Mouse (Mus musculus) forebrain, embryonic 12.5 days (tissue): ENCODE measurements around the gene Gm2663. TPM values are rescaled to one million over a fixed set of nuclear protein-coding genes. Genes with fewer than 3 reads are reported as not detected.
"Not testable (repeated sequence)": the region's sequence is repeated elsewhere in the genome, so short reads cannot be mapped to it uniquely, and the experiment has no call there.

Experiments used
- ATAC-seq: fragments of 200-750 bp; cut with Nextera tagmentation; 2 replicates; pipeline ENCODE4 v1.8.0; 2017; ENCODE audit warnings: moderate TSS enrichment; ENCODE audit not compliant: low FRiP score
- H3K27ac ChIP-seq: fragments of 300-500 bp; sonication (generic); 2 replicates; pipeline ENCODE4 v1.5.1; 2016; ENCODE audit warnings: mild to moderate bottlenecking
- H3K27me3 ChIP-seq: fragments of 300-500 bp; sonication (generic); 2 replicates; pipeline ENCODE4 v1.6.1; 2016; ENCODE audit warnings: mild to moderate bottlenecking
- H3K36me3 ChIP-seq: fragments of 300-500 bp; sonication (generic); replicated peaks from 2 replicates; pipeline ENCODE4 v1.6.1; 2016; ENCODE audit warnings: mild to moderate bottlenecking
- H3K4me1 ChIP-seq: fragments of 300-500 bp; sonication (generic); 2 replicates; pipeline ENCODE4 v1.6.1; 2016
- H3K4me2 ChIP-seq: fragments of 300-500 bp; sonication (generic); 2 replicates; pipeline ENCODE4 v1.6.1; 2016; ENCODE audit warnings: mild to moderate bottlenecking, moderate library complexity
- H3K4me3 ChIP-seq: fragments of 300-500 bp; sonication (generic); replicated peaks from 2 replicates; pipeline ENCODE4 v1.5.1; 2016; ENCODE audit warnings: mild to moderate bottlenecking
- H3K9ac ChIP-seq: fragments of 300-500 bp; sonication (generic); 2 replicates; pipeline ENCODE4 v1.6.1; 2016; ENCODE audit warnings: mild to moderate bottlenecking
- H3K9me3 ChIP-seq: fragments of 300-500 bp; sonication (generic); 2 replicates; pipeline ENCODE4 v1.6.1; 2016
- WGBS: fragments of 180-500 bp; shearing (Covaris S2); methylation state at CpG from one replicate; pipeline ENCODE4 v1.1.7; 2016; 5-methylcytosine and 5-hydroxymethylcytosine counted together
- polyA plus RNA-seq: library from polyadenylated mRNA; unstranded; fragments of >200 nt; fragmentation: Nextera tagmentation; extraction: Ambion mirVana; gene quantifications from 2 replicates; pipeline ENCODE4 v1.2.1, GENCODE M21; 2016

Gm2663 gene
- polyA plus RNA-seq, result not detected in 2 replicates

GRCm38 (mm10) chr6:40999379-40999778, at the start of gene Gm2663:
Gm2663 (minus strand) TSS chr6:40999479.
- H3K27ac ChIP-seq, H3K36me3 ChIP-seq, H3K4me3 ChIP-seq, H3K27me3 ChIP-seq, H3K9ac ChIP-seq, H3K4me1 ChIP-seq, H3K4me2 ChIP-seq, ATAC-seq, H3K9me3 ChIP-seq: not testable (repeated sequence)

- H3K27ac ChIP-seq, result no peak overlapping the region
- no peak overlapping the region for H3K4me3 ChIP-seq
- H3K36me3 ChIP-seq, result no peaks in the 10 kb centered on the region
- ATAC-seq, result no peak
- H3K4me2 ChIP-seq, result no peak overlapping the region
- H3K4me1 ChIP-seq, result no peaks in the 10 kb centered on the region
- no peaks in the 10 kb centered on the region for H3K9me3 ChIP-seq
- H3K27me3 ChIP-seq, result no peaks in the 10 kb centered on the region
- WGBS, result 72% methylated on average over 1 of the region's 1 CpGs
- H3K9ac ChIP-seq, result no peak overlapping the region
These were observed 49.3 kb upstream of the Gm2663 start for GRCm38 (mm10) chr6:41048602-41049001.

GRCm38 (mm10) chr6:41047961-41048360, 48.7 kb upstream of the Gm2663 start:
- H3K27ac ChIP-seq, result no peak overlapping the region
- H3K4me1 ChIP-seq, result no peaks in the 10 kb centered on the region
- WGBS, result 85% methylated on average over 1 of the region's 1 CpGs
- no peaks in the 10 kb centered on the region for H3K36me3 ChIP-seq
- no peak overlapping the region for H3K9ac ChIP-seq
- no peak for ATAC-seq
- no peak overlapping the region for H3K4me2 ChIP-seq
- H3K4me3 ChIP-seq, result no peak overlapping the region
- H3K27me3 ChIP-seq, result no peaks in the 10 kb centered on the region
- no peaks in the 10 kb centered on the region for H3K9me3 ChIP-seq

- no peak overlapping the region for H3K9ac ChIP-seq
- no peaks in the 10 kb centered on the region for H3K9me3 ChIP-seq
- H3K36me3 ChIP-seq, result no peaks in the 10 kb centered on the region
- H3K4me3 ChIP-seq, result no peak overlapping the region
- WGBS, result 92% methylated on average over 1 of the region's 1 CpGs
- H3K4me1 ChIP-seq, result no peaks in the 10 kb centered on the region
- ATAC-seq, result no peak
- no peak overlapping the region for H3K27ac ChIP-seq
- no peaks in the 10 kb centered on the region for H3K27me3 ChIP-seq
- H3K4me2 ChIP-seq, result no peak overlapping the region
These were observed 47.9 kb upstream of the Gm2663 start for GRCm38 (mm10) chr6:41047202-41047601.

- no peaks in the 10 kb centered on the region for H3K36me3 ChIP-seq
- H3K9ac ChIP-seq, result no peak overlapping the region
- no peaks in the 10 kb centered on the region for H3K4me1 ChIP-seq
- ATAC-seq, result no peak
- H3K4me3 ChIP-seq, result no peak overlapping the region
- H3K27ac ChIP-seq, result no peak overlapping the region
- no peaks in the 10 kb centered on the region for H3K9me3 ChIP-seq
- H3K4me2 ChIP-seq, result no peak overlapping the region
- WGBS, result 61% methylated on average over 2 of the region's 2 CpGs
- H3K27me3 ChIP-seq, result no peaks in the 10 kb centered on the region
These were observed 47.3 kb upstream of the Gm2663 start for GRCm38 (mm10) chr6:41046553-41046952.

- Histone ChIP-seq H3K27ac (no peak overlapping the region), H3K4me1 (no peaks in the 10 kb centered on the region), H3K4me2 (no peak overlapping the region), H3K36me3 (no peaks in the 10 kb centered on the region), H3K9ac (no peak overlapping the region), H3K9me3 (no peaks in the 10 kb centered on the region), H3K4me3 (no peak overlapping the region), H3K27me3 (no peaks in the 10 kb centered on the region)
- 94% methylated on average over 1 of the region's 1 CpGs for whole genome bisulfite sequencing
- ATAC-seq, result no peak
These were observed 45.5 kb upstream of the Gm2663 start for GRCm38 (mm10) chr6:41044753-41045152.

GRCm38 (mm10) chr6:41044314-41044713, 45.0 kb upstream of the Gm2663 start:
- H3K27me3 ChIP-seq, result no peaks in the 10 kb centered on the region
- no peak overlapping the region for H3K4me3 ChIP-seq
- ATAC-seq, result no peak
- no peaks in the 10 kb centered on the region for H3K4me1 ChIP-seq
- H3K9me3 ChIP-seq, result no peaks in the 10 kb centered on the region
- H3K27ac ChIP-seq, result no peak overlapping the region
- no peak overlapping the region for H3K4me2 ChIP-seq
- H3K36me3 ChIP-seq, result no peaks in the 10 kb centered on the region
- 76% methylated on average over 1 of the region's 1 CpGs for WGBS
- no peak overlapping the region for H3K9ac ChIP-seq

- Histone ChIP-seq H3K9ac (no peak within 1 kb of the TSS), H3K4me2 (no peak within 1 kb of the TSS), H3K4me1 (no peaks in the 10 kb centered on the region), H3K27me3 (no peaks in the 10 kb centered on the region), H3K4me3 (no peak within 1 kb of the TSS), H3K27ac (no peak within 1 kb of the TSS), H3K9me3 (no peaks in the 10 kb centered on the region), H3K36me3 (no peaks in the 10 kb centered on the region)
- ATAC-seq, result no peak
These were observed 36.1 kb upstream of the Gm2663 start, which contains the start of gene 2210010C04Rik for GRCm38 (mm10) chr6:41035409-41035808. 2210010C04Rik (minus strand) TSS chr6:41035509.

GRCm38 (mm10) chr6:41032802-41033201, 33.5 kb upstream of the Gm2663 start:
- no peak overlapping the region for H3K4me2 ChIP-seq
- WGBS, result 86% methylated on average over 6 of the region's 6 CpGs
- H3K4me3 ChIP-seq, result no peak overlapping the region
- H3K9ac ChIP-seq, result no peak overlapping the region
- ATAC-seq, result no peak
- H3K4me1 ChIP-seq, result no peaks in the 10 kb centered on the region
- no peaks in the 10 kb centered on the region for H3K9me3 ChIP-seq
- H3K27me3 ChIP-seq, result no peaks in the 10 kb centered on the region
- H3K27ac ChIP-seq, result no peak overlapping the region
- no peaks in the 10 kb centered on the region for H3K36me3 ChIP-seq

GRCm38 (mm10) chr6:41032231-41032630, 33.0 kb upstream of the Gm2663 start:
- no peaks in the 10 kb centered on the region for H3K27me3 ChIP-seq
- no peaks in the 10 kb centered on the region for H3K4me1 ChIP-seq
- WGBS, result 81% methylated on average over 3 of the region's 3 CpGs
- no peak overlapping the region for H3K4me2 ChIP-seq
- no peak overlapping the region for H3K9ac ChIP-seq
- no peak overlapping the region for H3K27ac ChIP-seq
- no peak overlapping the region for H3K4me3 ChIP-seq
- H3K9me3 ChIP-seq, result no peaks in the 10 kb centered on the region
- H3K36me3 ChIP-seq, result no peaks in the 10 kb centered on the region
- no peak for ATAC-seq

GRCm38 (mm10) chr6:41030821-41031220, 31.5 kb upstream of the Gm2663 start:
- Histone ChIP-seq H3K4me1 (no peaks in the 10 kb centered on the region), H3K9me3 (no peaks in the 10 kb centered on the region), H3K9ac (no peak overlapping the region), H3K27ac (no peak overlapping the region), H3K4me2 (no peak overlapping the region), H3K27me3 (no peaks in the 10 kb centered on the region), H3K36me3 (no peaks in the 10 kb centered on the region), H3K4me3 (no peak overlapping the region)
- 94% methylated on average over 3 of the region's 3 CpGs for WGBS
- no peak for ATAC-seq

GRCm38 (mm10) chr6:41027053-41027452, 27.8 kb upstream of the Gm2663 start:
- ATAC-seq, result no peak
- no peaks in the 10 kb centered on the region for H3K27me3 ChIP-seq
- H3K27ac ChIP-seq, result no peak overlapping the region
- H3K4me2 ChIP-seq, result no peak overlapping the region
- WGBS, result 49% methylated on average over 2 of the region's 2 CpGs
- no peaks in the 10 kb centered on the region for H3K9me3 ChIP-seq
- no peak overlapping the region for H3K9ac ChIP-seq
- H3K36me3 ChIP-seq, result no peaks in the 10 kb centered on the region
- H3K4me3 ChIP-seq, result no peak overlapping the region
- no peaks in the 10 kb centered on the region for H3K4me1 ChIP-seq

GRCm38 (mm10) chr6:41025873-41026650, 26.8 kb upstream of the Gm2663 start:
- no peaks in the 10 kb centered on the region for H3K4me1 ChIP-seq
- no peak overlapping the region for H3K4me3 ChIP-seq
- H3K27ac ChIP-seq, result no peak overlapping the region
- H3K9me3 ChIP-seq, result no peaks in the 10 kb centered on the region
- WGBS, result 58% methylated on average over 2 of the region's 2 CpGs
- no peak overlapping the region for H3K9ac ChIP-seq
- ATAC-seq, result no peak
- H3K36me3 ChIP-seq, result no peaks in the 10 kb centered on the region
- no peaks in the 10 kb centered on the region for H3K27me3 ChIP-seq
- H3K4me2 ChIP-seq, result no peak overlapping the region
